Mouse (Mus musculus) lung, embryonic 16.5 days (tissue): Measurements from ENCODE around the gene Gm49368. TPM values are rescaled to one million over a fixed set of nuclear protein-coding genes. Genes with fewer than 3 reads are reported as not detected.
A peak's percentile ranks its signal among the peaks of the same experiment; 100 is the strongest.
"Not testable (repeated sequence)": the region's sequence is repeated elsewhere in the genome, so short reads cannot be mapped to it uniquely, and the experiment has no call there.

ENCODE experiments used
- ATAC-seq: fragments of 200-750 bp; cut with Nextera tagmentation; 2 replicates; pipeline ENCODE4 v1.8.0; 2017; ENCODE audit warnings: low read depth, mild to moderate bottlenecking, moderate library complexity
- H3K27ac ChIP-seq: fragments of 300-500 bp; sonication (generic); 2 replicates; pipeline ENCODE4 v1.5.1; 2014; ENCODE audit warnings: mild to moderate bottlenecking, control low read depth, low read length
- H3K27me3 ChIP-seq: fragments of 300-500 bp; sonication (generic); 2 replicates; pipeline ENCODE4 v1.6.1; 2014; ENCODE audit warnings: low read depth, low read length, mixed read lengths; ENCODE audit not compliant: control insufficient read depth, insufficient read depth
- H3K36me3 ChIP-seq: fragments of 300-500 bp; sonication (generic); 2 replicates; pipeline ENCODE4 v1.6.1; 2014; ENCODE audit warnings: low read length; ENCODE audit not compliant: control insufficient read depth, insufficient read depth
- H3K4me1 ChIP-seq: fragments of 300-500 bp; sonication (generic); replicated peaks from 2 replicates; pipeline ENCODE4 v1.6.1; 2014; ENCODE audit warnings: low read length, mixed read lengths; ENCODE audit not compliant: control insufficient read depth, insufficient read depth
- H3K4me2 ChIP-seq: fragments of 300-500 bp; sonication (generic); 2 replicates; pipeline ENCODE4 v1.6.1; 2014; ENCODE audit warnings: low read depth, low read length, control low read depth
- H3K4me3 ChIP-seq: fragments of 300-500 bp; sonication (generic); 2 replicates; pipeline ENCODE4 v1.5.1; 2014; ENCODE audit warnings: mild to moderate bottlenecking, low read length, control low read depth
- H3K9ac ChIP-seq: fragments of 300-500 bp; sonication (generic); 2 replicates; pipeline ENCODE4 v1.6.1; 2014; ENCODE audit warnings: low read length, control low read depth
- H3K9me3 ChIP-seq: fragments of 300-500 bp; sonication (generic); 2 replicates; pipeline ENCODE4 v1.6.1; 2016; ENCODE audit warnings: low read length; ENCODE audit not compliant: control insufficient read depth
- whole genome bisulfite sequencing: fragments of 180-500 bp; shearing (Covaris S2); extraction: QIAGEN DNeasy Blood & Tissue Kit; methylation state at CpG from one replicate; pipeline ENCODE4 v1.1.7; 2014; 5-methylcytosine and 5-hydroxymethylcytosine counted together
- polyA plus RNA-seq: library from polyadenylated mRNA; unstranded; fragments of >200 nt; fragmentation: Nextera tagmentation; extraction: Ambion mirVana; gene quantifications from 2 replicates; pipeline ENCODE4 v1.2.1, GENCODE M21; 2015

Gm49368 gene
- polyA plus RNA-seq, 1 experiment from 2014 or later, result not detected

- Histone ChIP-seq H3K4me1 (no peaks in the 10 kb centered on the region), H3K9ac (no peak overlapping the region), H3K27me3 (no peaks in the 10 kb centered on the region), H3K27ac (no peak overlapping the region), H3K4me3 (no peak overlapping the region), H3K4me2 (no peak overlapping the region), H3K36me3 (no peaks in the 10 kb centered on the region), H3K9me3 (no peaks in the 10 kb centered on the region)
- ATAC-seq, result no peak
- WGBS, result 74% methylated on average over 4 of the region's 4 CpGs
These were observed 37.1 kb upstream of the Gm49368 start for GRCm38 (mm10) chr7:128025381-128025780.

DNA sequence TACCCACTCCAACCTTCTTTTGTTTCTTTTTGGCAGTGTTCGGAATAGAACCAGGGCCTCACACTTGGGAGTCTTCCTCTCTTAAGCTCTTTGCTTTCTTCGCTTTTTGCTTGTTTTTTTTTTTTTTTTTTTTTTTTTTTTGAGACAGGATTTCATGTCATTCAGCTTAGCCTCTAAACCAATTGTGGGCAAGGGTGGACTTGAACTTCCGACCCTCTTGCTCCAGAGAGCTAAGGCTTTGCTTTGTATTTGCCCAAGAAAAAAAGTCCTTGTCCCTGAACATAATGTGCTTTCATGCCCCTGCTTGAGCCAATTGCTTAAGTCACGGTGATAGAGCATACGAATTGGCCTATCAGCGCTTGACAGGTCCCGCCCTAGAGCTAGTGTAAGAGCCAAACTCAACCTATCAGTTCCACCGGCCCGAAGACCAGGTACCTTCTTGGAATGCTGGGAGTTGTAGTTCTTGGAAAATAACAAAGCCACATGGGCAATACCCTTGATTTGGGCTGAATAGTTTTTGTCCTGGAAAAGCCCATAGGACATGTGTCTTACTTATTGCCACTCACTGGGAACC is 31.0 kb upstream of the Gm49368 start:
- Histone ChIP-seq H3K9me3 (no peaks in the 10 kb centered on the region), H3K27ac (no peak overlapping the region), H3K9ac (no peak overlapping the region), H3K4me2 (no peak overlapping the region), H3K27me3 (no peaks in the 10 kb centered on the region), H3K36me3 (no peaks in the 10 kb centered on the region), H3K4me3 (no peak overlapping the region), H3K4me1 (no peaks in the 10 kb centered on the region)
- WGBS, result 42% methylated on average over 9 of the region's 9 CpGs
- ATAC-seq, result peak; percentile 51; the same call in 1 of the 2 replicates

DNA sequence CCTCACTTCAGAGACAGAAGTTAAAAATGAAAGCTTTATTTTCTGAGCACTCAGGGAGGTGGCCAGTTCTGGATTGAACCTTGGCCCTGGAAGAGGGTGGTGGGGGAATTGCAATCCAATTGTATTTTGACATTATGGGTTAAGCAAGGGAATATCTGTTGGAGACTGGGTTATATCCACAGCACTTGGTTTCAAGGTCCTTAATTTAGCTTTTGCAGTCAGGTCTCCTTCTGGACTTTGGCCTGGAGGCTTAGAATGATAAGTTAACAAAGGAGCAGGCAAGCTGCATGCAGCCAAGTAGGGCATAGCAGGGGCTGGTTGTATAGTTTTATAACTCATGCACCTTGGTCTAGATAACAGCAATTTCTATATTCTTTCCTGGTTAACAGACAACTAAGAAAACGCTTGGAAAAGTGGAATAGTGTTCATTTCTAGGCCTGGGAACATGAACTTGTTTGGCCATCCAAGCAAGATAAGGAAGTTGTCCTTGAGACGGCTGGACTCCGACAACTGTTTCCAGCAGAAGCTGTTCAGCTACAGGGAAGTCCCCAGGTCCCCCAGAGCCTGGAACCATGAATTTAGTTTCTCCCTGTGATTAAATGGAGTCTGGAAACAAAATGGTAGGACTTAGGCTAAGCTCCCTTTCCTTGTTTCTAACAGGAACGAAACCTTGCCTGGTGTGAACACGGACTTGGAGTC is 30.0 kb upstream of the Gm49368 start:
- WGBS, result 72% methylated on average over 5 of the region's 5 CpGs
- ATAC-seq, result no peak

DNA sequence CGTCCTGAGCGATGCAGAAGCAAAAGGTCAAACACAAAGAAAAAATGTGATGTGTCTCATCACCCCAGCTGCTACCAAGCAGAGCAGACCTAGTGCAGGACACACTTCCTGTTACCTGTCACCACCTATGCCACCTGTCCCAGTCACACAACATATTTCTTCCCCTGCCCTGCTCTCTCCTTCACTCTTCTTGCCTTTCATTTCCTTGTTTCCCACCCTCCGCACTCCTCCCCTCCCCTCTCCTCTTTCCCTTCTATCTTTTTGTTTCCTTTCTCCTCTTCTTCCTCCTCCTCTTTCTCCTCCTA is 29.5 kb upstream of the Gm49368 start:
- Histone ChIP-seq H3K4me1 (no peaks in the 10 kb centered on the region), H3K4me2 (no peak overlapping the region), H3K9ac (no peak overlapping the region), H3K4me3 (no peak overlapping the region), H3K27me3 (no peaks in the 10 kb centered on the region), H3K27ac (no peak overlapping the region), H3K36me3 (no peaks in the 10 kb centered on the region), H3K9me3 (no peaks in the 10 kb centered on the region)
- 82% methylated on average over 3 of the region's 3 CpGs for WGBS
- no peak for ATAC-seq

More for the DNA sequence above, 30.0 kb upstream of the Gm49368 start:
- H3K9ac ChIP-seq, result no peak overlapping the region
- H3K4me3 ChIP-seq, result no peak overlapping the region
- H3K4me2 ChIP-seq, result no peak overlapping the region
- no peak overlapping the region for H3K27ac ChIP-seq
- H3K9me3 ChIP-seq, result no peaks in the 10 kb centered on the region
- no peaks in the 10 kb centered on the region for H3K36me3 ChIP-seq
- no peaks in the 10 kb centered on the region for H3K27me3 ChIP-seq
- H3K4me1 ChIP-seq, result no peaks in the 10 kb centered on the region

- Histone ChIP-seq H3K4me2 (no peak overlapping the region), H3K4me3 (no peak overlapping the region)
- WGBS, result 83% methylated on average over 4 of the region's 4 CpGs
These were observed 28.9 kb upstream of the Gm49368 start for GRCm38 (mm10) chr7:128033616-128034015.

DNA sequence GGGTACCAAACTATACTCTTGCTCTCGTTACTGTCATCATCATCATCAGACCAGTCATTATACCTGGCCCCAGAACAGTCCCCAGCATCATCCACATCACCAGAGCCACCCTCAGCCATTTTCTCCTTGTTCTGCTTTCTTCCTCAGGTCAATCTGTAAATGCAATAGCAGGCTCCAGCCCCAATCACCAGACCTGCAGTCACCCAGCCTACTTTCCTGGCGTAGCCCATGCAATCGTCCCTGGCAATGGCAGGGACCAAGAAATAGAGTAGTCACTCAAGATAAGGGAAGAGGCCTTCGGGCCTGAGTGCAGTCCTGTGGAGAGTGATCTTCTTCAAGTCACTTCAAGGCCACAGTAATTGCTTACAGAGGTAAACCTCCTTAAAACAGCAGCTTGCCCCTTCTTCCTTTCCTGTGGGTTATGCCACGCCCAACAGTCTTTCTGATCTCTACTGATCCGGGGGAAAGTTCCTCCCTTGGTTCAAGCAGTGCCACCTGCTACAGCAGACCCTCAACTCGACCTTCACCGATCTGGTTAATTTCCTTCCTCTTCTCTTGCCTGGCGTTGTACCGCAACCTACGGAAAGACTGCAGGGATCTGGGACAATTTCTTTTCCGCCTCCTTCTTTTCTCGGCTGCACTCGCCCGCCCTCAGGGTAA is 20.2 kb upstream of the Gm49368 start:
- not testable (repeated sequence) for H3K9me3 ChIP-seq, H3K27ac ChIP-seq, H3K27me3 ChIP-seq, H3K4me3 ChIP-seq, ATAC-seq, H3K4me1 ChIP-seq, H3K4me2 ChIP-seq, H3K9ac ChIP-seq, H3K36me3 ChIP-seq
- 73% methylated on average over 15 of the region's 15 CpGs for WGBS

More at GRCm38 (mm10) chr7:128033616-128034015, 28.9 kb upstream of the Gm49368 start:
- no peaks in the 10 kb centered on the region for H3K4me1 ChIP-seq
- no peaks in the 10 kb centered on the region for H3K36me3 ChIP-seq
- no peak overlapping the region for H3K27ac ChIP-seq
- H3K9me3 ChIP-seq, result no peaks in the 10 kb centered on the region
- H3K9ac ChIP-seq, result no peak overlapping the region
- ATAC-seq, result no peak
- H3K27me3 ChIP-seq, result no peaks in the 10 kb centered on the region

GRCm38 (mm10) chr7:128044142-128044785 is 18.2 kb upstream of the Gm49368 start:
- ATAC-seq, result no peak
- no peak overlapping the region for H3K4me3 ChIP-seq
- H3K36me3 ChIP-seq, result no peaks in the 10 kb centered on the region
- no peaks in the 10 kb centered on the region for H3K9me3 ChIP-seq
- 54% methylated on average over 4 of the region's 4 CpGs for WGBS
- no peaks in the 10 kb centered on the region for H3K27me3 ChIP-seq
- no peak overlapping the region for H3K27ac ChIP-seq
- H3K4me1 ChIP-seq, result no peaks in the 10 kb centered on the region
- no peak overlapping the region for H3K9ac ChIP-seq
- H3K4me2 ChIP-seq, result no peak overlapping the region

GRCm38 (mm10) chr7:128045640-128046039 is 16.8 kb upstream of the Gm49368 start:
- no peak for ATAC-seq

DNA sequence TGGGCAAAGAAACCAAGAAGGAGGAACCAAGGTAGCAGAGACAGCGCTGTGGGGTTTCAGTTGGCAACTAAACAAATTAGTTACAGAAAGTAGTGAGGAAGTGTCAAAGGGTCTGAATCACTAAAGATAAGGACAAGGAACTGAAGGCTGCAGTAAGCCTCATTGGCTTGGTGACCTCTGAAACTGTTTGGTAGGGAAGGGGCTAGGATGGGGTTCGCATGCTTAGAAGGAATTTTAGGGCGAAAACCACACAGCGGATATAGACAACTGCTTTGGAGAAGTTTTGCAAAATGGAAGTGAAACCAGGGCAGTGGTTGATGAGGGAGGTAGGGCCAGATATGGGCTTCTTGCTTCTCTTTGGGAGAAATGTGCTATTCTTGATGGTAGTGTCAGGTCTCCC is 13.7 kb upstream of the Gm49368 start:
- no peak for ATAC-seq
- Histone ChIP-seq H3K4me1 (no peaks in the 10 kb centered on the region), H3K4me3 (no peak overlapping the region), H3K36me3 (no peaks in the 10 kb centered on the region), H3K4me2 (no peak overlapping the region), H3K27me3 (no peaks in the 10 kb centered on the region), H3K27ac (no peak overlapping the region), H3K9me3 (no peaks in the 10 kb centered on the region), H3K9ac (no peak overlapping the region)
- 90% methylated on average over 4 of the region's 4 CpGs for WGBS

More at GRCm38 (mm10) chr7:128045640-128046039, 16.8 kb upstream of the Gm49368 start:
- Histone ChIP-seq H3K9ac (no peak overlapping the region), H3K36me3 (no peaks in the 10 kb centered on the region), H3K27ac (no peak overlapping the region), H3K27me3 (no peaks in the 10 kb centered on the region), H3K4me1 (no peaks in the 10 kb centered on the region), H3K4me2 (no peak overlapping the region), H3K9me3 (no peaks in the 10 kb centered on the region), H3K4me3 (no peak overlapping the region)
- 45% methylated on average over 2 of the region's 2 CpGs for WGBS
